Mouse (Mus musculus) cerebellum, adult 11 months (tissue): ENCODE results near the gene Lsm4.

ENCODE experiments used
- DNase-seq: peaks from one replicate; pipeline ENCODE4 v3.0.0; 2022

Gene Lsm4

GRCm38 (mm10) chr8:70680039-70680438 lies 7.0 kb downstream of the Lsm4 start:
- DNase-seq = no peak

- DNase-seq = no peak
Measured at GRCm38 (mm10) chr8:70681410-70681809, 8.4 kb downstream of the Lsm4 start.

- DNase-seq = no peak
Measured at GRCm38 (mm10) chr8:70682193-70682592, 9.1 kb downstream of the Lsm4 start.

- DNase-seq = no peak
Measured at GRCm38 (mm10) chr8:70682692-70683091, 9.6 kb downstream of the Lsm4 start.

- no peak for DNase-seq
Measured at GRCm38 (mm10) chr8:70684291-70684690, 11.2 kb downstream of the Lsm4 start.

GRCm38 (mm10) chr8:70687576-70687975 lies 14.5 kb downstream of the Lsm4 start:
- no peak for DNase-seq

GRCm38 (mm10) chr8:70688136-70688535 lies 15.1 kb downstream of the Lsm4 start:
- DNase-seq = no peak

GRCm38 (mm10) chr8:70689892-70690390 lies 16.9 kb downstream of the Lsm4 start:
- DNase-seq = no peak

GRCm38 (mm10) chr8:70691230-70691629 lies 18.2 kb downstream of the Lsm4 start:
- DNase-seq = no peak

GRCm38 (mm10) chr8:70691727-70692231 lies 18.7 kb downstream of the Lsm4 start:
- DNase-seq = no peak

GRCm38 (mm10) chr8:70693636-70694035 lies 20.6 kb downstream of the Lsm4 start:
- DNase-seq = no peak

- peak; percentile 54 for DNase-seq
Measured at GRCm38 (mm10) chr8:70695318-70696018, 22.4 kb downstream of the Lsm4 start.

- DNase-seq = peak; percentile 70
Measured at GRCm38 (mm10) chr8:70696019-70696885, 23.2 kb downstream of the Lsm4 start.

- DNase-seq = no peak
Measured at GRCm38 (mm10) chr8:70696946-70697345, 23.9 kb downstream of the Lsm4 start.

GRCm38 (mm10) chr8:70697366-70698250 lies 24.6 kb downstream of the Lsm4 start:
- no peak for DNase-seq

- DNase-seq = peak; percentile 99
Measured at GRCm38 (mm10) chr8:70698310-70699109, 25.5 kb downstream of the Lsm4 start, which contains the start of gene Jund. TSS of gene Jund (plus strand) at chr8:70698949.

GRCm38 (mm10) chr8:70699116-70699833 lies 26.2 kb downstream of the Lsm4 start:
- peak; percentile 72 for DNase-seq

GRCm38 (mm10) chr8:70699834-70700554 lies 26.9 kb downstream of the Lsm4 start:
- DNase-seq = peak; percentile 89

- DNase-seq = peak; percentile 86
Measured at GRCm38 (mm10) chr8:70700555-70700922, 27.5 kb downstream of the Lsm4 start.
